Mouse (Mus musculus): ENCODE measurements around the gene Gtf3c4. TPM values are rescaled to one million over a fixed set of nuclear protein-coding genes. Genes with fewer than 3 reads are reported as not detected.

Gtf3c4 gene
- polyA plus RNA-seq, 1 experiment from 2014 or later = 14.4 TPM

Other genes starting within 250 kb of the Gtf3c4 start
- not detected in 2 replicates for gene Gfi1b, start 218.4 kb downstream of the Gtf3c4 start, polyA plus RNA-seq (2015; fragmentation: Nextera tagmentation; extraction: Ambion mirVana)
- 28.8 and 30.6 TPM in 2 replicates for gene Tsc1, start 199.1 kb downstream of the Gtf3c4 start, polyA plus RNA-seq (2015; fragmentation: Nextera tagmentation; extraction: Ambion mirVana)
- gene Spaca9, start 140.6 kb downstream of the Gtf3c4 start, polyA plus RNA-seq (2015; fragmentation: Nextera tagmentation; extraction: Ambion mirVana) = 3.2 and 3.4 TPM in 2 replicates
- gene Ak8, start 140.2 kb downstream of the Gtf3c4 start, polyA plus RNA-seq (2015; fragmentation: Nextera tagmentation; extraction: Ambion mirVana) = 2.9 and 3.3 TPM in 2 replicates
- 13.2 and 17.1 TPM in 2 replicates for gene Ddx31, start within 50 bp of the Gtf3c4 start, polyA plus RNA-seq (2015; fragmentation: Nextera tagmentation; extraction: Ambion mirVana)
- 27.3 and 29.3 TPM in 2 replicates for gene Barhl1, start 76.3 kb upstream of the Gtf3c4 start, polyA plus RNA-seq (2015; fragmentation: Nextera tagmentation; extraction: Ambion mirVana)
- gene Cfap77, start 214.7 kb upstream of the Gtf3c4 start, polyA plus RNA-seq (2015; fragmentation: Nextera tagmentation; extraction: Ambion mirVana) = 0.65 and 1.0 TPM in 2 replicates
- 6.7 and 7.7 TPM in 2 replicates for gene Ttf1, start 219.9 kb upstream of the Gtf3c4 start, polyA plus RNA-seq (2015; fragmentation: Nextera tagmentation; extraction: Ambion mirVana)

All from hindbrain, embryonic 16.5 days (tissue).